Mouse (Mus musculus) liver, embryonic 14.5 days (tissue): ENCODE measurements around the gene Gadl1.

Experiments used
- CTCF ChIP-seq: IDR thresholded peaks from 2 replicates; pipeline ENCODE4 v1.5.1; 2016; ENCODE audit warnings: antibody characterized with exemption, low read depth, control low read depth
- EP300 ChIP-seq: IDR thresholded peaks from 2 replicates; pipeline ENCODE4 v1.6.1; 2016; ENCODE audit warnings: antibody characterized with exemption, low read depth

- TF ChIP-seq CTCF = no peak
- TF ChIP-seq EP300 = no peak
Observed at GRCm38 (mm10) chr9:116085999-116086398, 176.7 kb downstream of the Gadl1 start.
